Mouse (Mus musculus) G1E (cell line): ENCODE measurements around the gene Gm26602. TPM values are rescaled to one million over a fixed set of nuclear protein-coding genes. Genes with fewer than 3 reads are reported as not detected.
A peak's percentile ranks its signal among the peaks of the same experiment; 100 is the strongest.
"Not testable (repeated sequence)": the region's sequence is repeated elsewhere in the genome, so short reads cannot be mapped to it uniquely, and the experiment has no call there.

Source experiments
- ATAC-seq: 2 replicates; pipeline ENCODE4 v1.8.0; 2016; ENCODE audit warnings: mild to moderate bottlenecking; ENCODE audit not compliant: insufficient number of reproducible peaks, poor library complexity, low FRiP score, severe bottlenecking; ENCODE audit errors: extremely low read depth
- DNase-seq: peaks from one replicate; pipeline ENCODE4 v3.0.0; 2012; ENCODE audit warnings: low spot score
- H3K27me3 ChIP-seq: 2 replicates; pipeline ENCODE4 v1.6.1; 2012; ENCODE audit warnings: mild to moderate bottlenecking, low read length, inconsistent platforms; ENCODE audit not compliant: insufficient read depth
- H3K36me3 ChIP-seq: replicated peaks from 2 replicates; pipeline ENCODE3; 2012; ENCODE audit warnings: mild to moderate bottlenecking, inconsistent platforms
- H3K4me1 ChIP-seq: 2 replicates; pipeline ENCODE4 v1.6.1; 2012; ENCODE audit warnings: low read depth, low read length, inconsistent platforms, mixed read lengths; ENCODE audit not compliant: insufficient read depth
- H3K4me3 ChIP-seq: 2 replicates; pipeline ENCODE4 v1.5.1; 2012; ENCODE audit warnings: low read depth, mild to moderate bottlenecking, inconsistent platforms, low read length, moderate library complexity, mixed read lengths
- H3K9me3 ChIP-seq: replicated peaks from 2 replicates; pipeline ENCODE4 v1.6.1; 2012; ENCODE audit warnings: inconsistent platforms
- CTCF ChIP-seq: IDR thresholded peaks from 2 replicates; pipeline ENCODE4 v1.5.1; 2012; ENCODE audit warnings: low read depth, low read length, inconsistent platforms, mixed read lengths
- GATA1 ChIP-seq: IDR thresholded peaks from 2 replicates; pipeline ENCODE4 v1.6.1; 2012; ENCODE audit warnings: borderline replicate concordance, low read length, inconsistent platforms, mixed read lengths
- GATA2 ChIP-seq: IDR thresholded peaks from 2 replicates; pipeline ENCODE4 v1.6.1; 2012; ENCODE audit warnings: low read depth, low read length, inconsistent platforms, borderline replicate concordance
- POLR2AphosphoS5 ChIP-seq: IDR thresholded peaks from 2 replicates; pipeline ENCODE4 v1.6.1; 2012; ENCODE audit warnings: low read depth, low read length, inconsistent platforms; ENCODE audit not compliant: insufficient replicate concordance
- TAL1 ChIP-seq: conservative IDR thresholded peaks from 2 replicates; pipeline ENCODE4 v1.6.1; 2012; ENCODE audit warnings: low read depth, low read length, inconsistent platforms, mixed read lengths
- polyA plus RNA-seq: library from polyadenylated mRNA; stranded (reverse); fragments of >175 nt; gene quantifications from 2 replicates; pipeline ENCODE4 v1.2.3, GENCODE M21; 2012
- total RNA-seq, 2 experiments: library from RNA; stranded (forward) in 1 of 2; stranded (reverse) in 1 of 2; fragments of 200-1000 nt in 1 of 2; fragments of >200 nt in 1 of 2; fragmentation: Nextera tagmentation in 1 of 2; gene quantifications; 2 replicates each; pipeline ENCODE4 v1.2.3; 2014 to 2017

Gene Gm26602
- total and polyA plus RNA-seq, 3 experiments = 0.41 TPM; not detected in 2

DNA sequence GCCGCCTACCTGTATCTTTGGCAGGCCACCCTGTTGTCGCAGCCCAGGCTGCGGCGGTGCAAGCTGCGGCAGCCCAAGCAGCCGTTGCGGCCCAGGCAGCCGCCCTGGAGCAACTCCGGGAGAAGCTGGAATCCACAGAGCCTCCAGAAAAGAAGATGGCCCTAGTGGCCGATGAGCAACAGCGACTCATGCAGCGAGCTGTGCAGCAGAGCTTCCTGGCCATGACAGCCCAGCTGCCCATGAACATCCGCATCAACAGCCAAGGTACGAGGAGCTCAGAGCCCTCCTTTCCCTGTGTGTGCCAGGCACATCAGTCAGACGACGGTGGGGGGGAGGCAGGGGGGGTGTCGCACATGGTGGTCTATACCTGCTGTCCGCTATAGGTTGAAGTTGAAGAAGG is 40.0 kb downstream of the Gm26602 start:
- no peak for DNase-seq
- Histone ChIP-seq H3K4me3 (no peak overlapping the region), H3K27me3 (peaks cover under 1% of the 10 kb centered on the region; the same call in 1 of the 2 replicates), H3K36me3 (peaks cover 82% of the 10 kb centered on the region), H3K9me3 (no peaks in the 10 kb centered on the region), H3K4me1 (peaks cover 44% of the 10 kb centered on the region)
- ATAC-seq = no peak
- TF ChIP-seq TAL1 (no peak), POLR2AphosphoS5 (no peak), GATA1 (no peak), GATA2 (no peak), CTCF (no peak)

DNA sequence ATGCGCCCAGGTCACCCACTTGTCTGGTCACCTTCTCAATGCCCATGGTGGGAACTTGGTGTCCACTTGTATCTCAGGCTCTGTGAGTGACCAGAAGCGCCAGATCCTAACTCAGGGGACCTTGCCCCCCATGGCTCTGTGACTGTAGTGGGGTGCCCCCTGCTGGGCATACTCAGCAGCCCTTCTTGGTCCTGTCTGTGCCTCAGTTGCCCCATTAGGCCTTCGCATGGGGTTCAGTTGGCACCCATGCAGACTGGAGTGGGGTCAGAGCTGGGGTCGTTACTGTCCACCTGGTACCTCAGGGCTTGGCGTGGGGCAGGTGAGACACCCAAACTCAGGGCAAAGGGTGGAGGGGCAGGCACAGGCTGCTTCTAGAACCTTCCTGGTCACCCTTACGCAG is 43.3 kb downstream of the Gm26602 start:
- peaks cover 7% of the 10 kb centered on the region; the same call in 1 of the 2 replicates for H3K27me3 ChIP-seq
- H3K4me1 ChIP-seq = peaks cover 22% of the 10 kb centered on the region
- TF ChIP-seq POLR2AphosphoS5 (no peak), TAL1 (no peak), CTCF (peak; percentile 65), GATA1 (no peak)
- ATAC-seq = no peak
- H3K9me3 ChIP-seq = no peaks in the 10 kb centered on the region
- no peak overlapping the region for H3K4me3 ChIP-seq
- DNase-seq = no peak
- peaks cover 53% of the 10 kb centered on the region for H3K36me3 ChIP-seq

DNA sequence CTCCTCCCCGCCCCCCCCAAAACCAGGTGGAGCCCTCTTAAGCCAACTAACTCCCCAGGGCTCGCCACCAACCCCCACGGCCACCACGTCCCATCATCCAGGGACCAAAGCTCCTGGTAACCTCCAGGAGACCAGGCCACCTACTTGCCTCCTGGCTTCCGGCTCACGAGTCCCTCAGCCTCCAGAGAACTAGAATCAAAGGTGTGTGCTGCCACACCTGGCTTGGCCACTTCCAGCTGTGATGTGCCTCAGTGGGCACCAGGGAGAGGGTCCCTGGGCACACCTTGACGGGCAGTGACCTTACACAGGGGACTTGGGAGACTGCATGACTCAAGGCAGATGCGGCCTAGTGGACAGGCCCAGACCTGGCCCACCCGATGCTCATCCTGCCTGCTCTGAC is 45.0 kb downstream of the Gm26602 start:
- TF ChIP-seq POLR2AphosphoS5 (no peak), GATA1 (no peak), TAL1 (no peak), GATA2 (no peak), CTCF (no peak)
- Histone ChIP-seq H3K4me3 (no peak overlapping the region), H3K36me3 (peaks cover 37% of the 10 kb centered on the region), H3K4me1 (peaks cover 23% of the 10 kb centered on the region), H3K27me3 (peaks cover 7% of the 10 kb centered on the region; the same call in 1 of the 2 replicates), H3K9me3 (no peaks in the 10 kb centered on the region)
- no peak for DNase-seq
- no peak for ATAC-seq

DNA sequence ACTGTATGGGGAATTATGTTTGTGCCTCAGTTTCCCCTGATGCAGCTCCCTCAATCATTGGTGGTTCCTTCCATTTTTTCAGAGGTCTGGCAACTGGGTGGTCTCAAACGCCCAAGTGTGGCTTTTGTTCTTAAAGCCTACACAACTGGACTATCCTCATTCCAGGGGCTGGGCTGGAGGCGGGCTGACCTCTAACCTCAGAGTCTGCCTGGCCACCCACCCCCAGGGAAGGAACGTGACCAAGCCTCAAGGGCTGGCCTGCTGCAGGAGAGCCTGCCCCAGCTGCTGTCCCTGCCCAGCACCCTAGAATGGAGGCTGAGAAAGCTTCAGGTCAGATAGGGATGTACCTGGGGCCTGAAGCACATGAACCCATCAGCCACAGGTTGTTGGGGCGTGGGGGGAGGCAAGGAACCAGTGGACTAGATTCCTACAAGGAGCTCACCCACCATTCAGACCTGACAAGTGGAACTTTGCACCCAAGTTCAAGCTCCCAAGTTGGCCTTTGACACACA is 46.0 kb downstream of the Gm26602 start:
- Histone ChIP-seq H3K4me3 (no peak overlapping the region), H3K27me3 (peaks cover 7% of the 10 kb centered on the region; the same call in 1 of the 2 replicates), H3K4me1 (peaks cover 33% of the 10 kb centered on the region), H3K9me3 (no peaks in the 10 kb centered on the region), H3K36me3 (peaks cover 37% of the 10 kb centered on the region)
- TF ChIP-seq GATA2 (no peak), CTCF (no peak), TAL1 (no peak), GATA1 (no peak), POLR2AphosphoS5 (no peak)
- no peak for ATAC-seq
- DNase-seq = no peak

DNA sequence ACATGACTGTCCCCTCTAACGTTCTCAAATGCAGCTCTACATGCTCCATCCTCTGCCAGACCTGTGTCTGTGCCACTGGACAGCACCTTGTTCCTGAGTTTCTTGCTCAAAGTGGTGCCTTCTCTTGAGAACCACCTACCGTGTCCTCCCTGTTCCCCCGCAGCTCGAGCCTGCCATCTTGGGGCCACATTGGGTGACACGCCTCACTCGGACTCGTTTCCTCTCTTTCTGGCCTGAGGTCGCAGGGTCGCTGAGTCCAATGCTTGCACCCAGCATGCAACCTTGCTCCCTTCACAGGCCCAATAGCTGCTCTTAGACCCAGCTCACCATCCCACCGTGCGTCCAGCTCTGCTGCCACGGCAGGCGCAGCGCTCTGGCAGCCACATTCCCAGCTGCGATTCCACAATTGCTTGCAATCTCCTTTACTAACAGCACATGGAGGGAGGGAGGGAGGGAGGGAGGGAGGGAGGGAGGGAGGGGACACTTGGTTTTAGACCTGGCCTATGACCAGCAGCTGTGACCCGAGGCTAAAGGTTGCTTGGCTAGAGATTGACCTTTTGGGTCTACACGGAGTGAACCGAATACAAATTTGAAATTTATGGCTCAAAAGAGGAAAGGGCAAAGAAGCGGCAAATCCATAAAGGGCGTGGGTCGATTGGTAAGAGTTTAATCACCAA is 47.6 kb downstream of the Gm26602 start:
- H3K4me1 ChIP-seq = peaks cover 45% of the 10 kb centered on the region
- H3K27me3 ChIP-seq = peaks cover 7% of the 10 kb centered on the region; the same call in 1 of the 2 replicates
- TF ChIP-seq GATA1 (no peak), CTCF (peak; percentile 88)
- no peaks in the 10 kb centered on the region for H3K9me3 ChIP-seq
- DNase-seq = peak; percentile 71
- 0 out of 2 replicates have a peak, but pooled peaks have one; percentile 10 for ATAC-seq
- H3K36me3 ChIP-seq = peaks cover 39% of the 10 kb centered on the region
- H3K4me3 ChIP-seq = peak overlapping the region; percentile 62; the same call in 1 of the 2 replicates

DNA sequence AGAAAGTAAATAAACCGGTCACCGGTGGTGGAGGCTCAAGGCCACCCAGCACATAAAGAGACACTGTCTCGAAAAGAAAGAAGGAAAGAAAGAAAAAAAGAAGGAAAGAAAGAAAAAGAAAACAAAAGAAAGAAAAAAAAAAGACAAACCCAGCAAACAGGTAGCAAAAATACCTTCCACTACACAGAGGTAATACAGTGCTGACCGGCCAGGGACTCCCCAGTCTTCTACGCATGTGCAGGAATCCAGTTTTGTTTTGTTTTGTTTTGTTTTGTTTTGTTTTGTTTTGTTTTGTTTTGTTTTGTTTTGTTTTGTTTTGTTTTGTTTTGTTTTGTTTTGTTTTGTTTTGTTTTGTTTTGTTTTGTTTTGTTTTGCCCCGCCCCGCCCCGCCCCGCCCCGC is 48.8 kb downstream of the Gm26602 start:
- not testable (repeated sequence) for DNase-seq, H3K9me3 ChIP-seq, ATAC-seq, H3K27me3 ChIP-seq
- peak overlapping the region; percentile 59; the same call in 1 of the 2 replicates for H3K4me3 ChIP-seq
- peaks cover 41% of the 10 kb centered on the region for H3K36me3 ChIP-seq
- peaks cover 44% of the 10 kb centered on the region for H3K4me1 ChIP-seq
